Mouse (Mus musculus) naive thymus-derived CD4-positive, alpha-beta T cell, adult 2 months (primary cell): ENCODE data around the gene Ear1.
"Not testable (repeated sequence)": the region's sequence is repeated elsewhere in the genome, so short reads cannot be mapped to it uniquely, and the experiment has no call there.

Source experiments
- DNase-seq: peaks from one replicate; pipeline ENCODE4 v3.0.0-alpha.2; 2011; ENCODE audit warnings: low read depth

Ear1 gene

GRCm38 (mm10) chr14:43875417-43875816 is at the start of gene Ear1:
Ear1 (minus strand) TSS chr14:43875517.
- not testable (repeated sequence) for DNase-seq

DNA sequence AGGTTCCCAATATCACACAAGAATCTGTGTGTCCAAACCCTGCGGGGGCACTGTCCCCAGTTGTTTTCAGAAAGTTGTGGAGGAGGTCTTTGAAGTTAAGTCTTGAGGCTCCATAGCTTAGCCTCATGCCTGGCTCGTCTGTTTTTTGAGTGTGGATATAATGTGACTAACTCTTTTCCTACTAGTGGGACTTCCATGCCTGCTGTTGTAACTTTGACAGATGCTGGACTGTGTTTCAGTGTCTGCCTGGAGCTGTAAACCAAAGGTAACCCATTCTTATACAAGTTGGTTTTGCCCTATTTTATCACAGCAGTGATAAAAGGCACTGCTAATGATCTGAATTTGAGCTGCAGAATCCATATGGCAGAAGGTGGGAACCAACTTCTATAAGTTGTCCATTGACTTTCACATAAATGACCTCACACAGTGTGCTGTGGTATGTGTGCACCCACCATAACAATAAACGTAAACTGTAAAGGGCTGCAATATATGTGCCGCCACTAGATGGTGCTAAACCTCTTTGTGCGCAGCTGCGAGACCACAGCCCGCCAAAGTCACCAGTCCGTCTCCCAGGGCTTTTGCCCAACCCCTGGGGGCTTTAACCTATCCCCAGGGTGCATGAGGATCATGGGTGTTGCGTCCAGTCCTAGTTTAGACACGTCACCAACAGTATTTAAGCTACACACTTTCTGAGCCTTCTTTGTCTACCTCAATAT is 49.5 kb upstream of the Ear1 start, which contains the start of gene Gm8113:
Gm8113 (plus strand) TSS at position 703 of the 716 bp plus-strand sequence.
- peak; percentile 76 for DNase-seq

DNA sequence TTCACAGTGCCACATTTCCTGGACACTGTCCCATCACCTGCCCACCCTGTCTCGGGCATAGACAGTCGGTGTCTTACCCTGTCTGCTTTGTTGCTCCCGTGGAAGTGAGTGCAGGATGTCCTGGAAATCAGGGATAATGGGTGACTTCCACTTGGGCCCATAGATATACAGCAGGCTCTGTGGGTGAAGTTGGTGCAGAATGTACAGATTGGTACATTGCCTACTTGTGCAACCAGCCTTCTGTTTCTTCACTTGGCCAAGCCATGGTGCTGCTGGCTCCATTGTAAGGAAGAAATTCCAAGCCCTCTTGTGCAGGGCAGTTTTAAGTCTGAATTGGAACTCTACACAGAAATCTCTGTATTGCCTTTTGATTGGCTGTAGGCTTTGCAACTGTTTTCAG is 48.1 kb upstream of the Ear1 start, which contains the start of gene Ear10:
Ear10 (minus strand) TSS at position 101 of the 400 bp plus-strand sequence.
- not testable (repeated sequence) for DNase-seq

GRCm38 (mm10) chr14:43918214-43918613 is 42.9 kb upstream of the Ear1 start:
- DNase-seq: not testable (repeated sequence)

DNA sequence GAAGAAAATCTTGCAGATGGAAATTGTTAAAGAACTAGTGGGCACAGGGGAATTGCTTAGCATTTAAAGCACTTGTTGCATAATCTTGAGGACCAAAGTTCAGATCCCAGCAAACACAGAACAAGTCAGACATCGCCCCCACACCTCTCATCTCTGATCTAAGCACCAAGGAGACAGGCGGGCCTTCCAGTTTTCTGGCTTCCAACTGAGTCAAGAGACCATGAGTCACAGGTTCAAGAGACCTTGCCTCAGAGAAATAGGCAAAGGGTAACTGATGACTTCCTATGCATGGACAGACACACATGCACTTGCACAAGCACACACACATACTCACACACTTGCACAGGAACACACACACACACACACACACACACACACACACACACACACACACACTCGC is 23.3 kb upstream of the Ear1 start:
- DNase-seq: not testable (repeated sequence)

DNA sequence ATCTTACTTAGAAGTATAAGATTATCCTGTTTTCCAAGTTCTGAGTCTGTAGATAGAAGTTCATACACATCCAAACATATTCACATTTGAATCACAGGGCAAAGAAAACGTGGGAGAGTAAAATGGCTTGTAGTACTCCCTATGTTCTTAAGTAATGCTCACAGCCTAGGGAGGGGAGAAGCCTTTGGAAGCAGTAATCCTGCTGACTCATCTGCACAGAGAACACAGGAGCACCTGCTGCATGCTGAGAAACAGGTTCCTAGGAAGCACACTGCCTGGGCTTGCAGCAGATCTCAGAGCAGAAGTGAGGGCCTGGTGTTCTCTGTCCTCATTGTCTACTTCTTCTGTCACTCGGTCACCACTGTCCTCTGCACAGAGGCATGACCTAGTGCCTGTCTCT is 20.0 kb upstream of the Ear1 start:
- not testable (repeated sequence) for DNase-seq

GRCm38 (mm10) chr14:43891288-43891687 is 16.0 kb upstream of the Ear1 start:
- DNase-seq: not testable (repeated sequence)

- DNase-seq: not testable (repeated sequence)
Measured at GRCm38 (mm10) chr14:43886235-43886634, 10.9 kb upstream of the Ear1 start.

DNA sequence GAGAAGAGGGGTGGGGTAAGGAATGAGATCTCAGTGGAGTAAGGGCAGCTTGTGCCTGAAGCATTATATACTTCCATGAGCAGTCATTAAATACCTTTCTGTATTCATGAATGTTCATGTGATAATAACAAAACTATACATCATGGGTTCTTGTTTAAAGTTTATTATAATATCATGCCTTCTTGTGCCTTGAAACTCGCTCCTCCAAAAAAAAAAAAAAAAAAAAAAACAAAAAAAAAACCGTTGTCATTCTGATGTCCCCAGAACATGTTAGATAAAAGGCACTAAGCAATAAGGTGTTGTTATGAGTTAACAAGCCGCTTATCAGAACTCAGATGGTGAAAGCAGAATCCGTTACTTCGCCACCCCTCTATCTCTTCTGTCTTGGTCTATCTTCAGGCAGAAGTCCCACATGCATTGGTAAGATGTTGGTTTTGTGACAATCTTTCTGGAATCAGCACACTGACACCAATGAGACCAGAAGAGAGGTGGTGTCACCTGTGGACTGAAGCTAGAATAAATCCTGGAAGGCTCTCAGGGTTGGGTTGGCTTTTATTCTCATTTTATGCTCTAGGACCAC is 4.7 kb upstream of the Ear1 start:
- not testable (repeated sequence) for DNase-seq

DNA sequence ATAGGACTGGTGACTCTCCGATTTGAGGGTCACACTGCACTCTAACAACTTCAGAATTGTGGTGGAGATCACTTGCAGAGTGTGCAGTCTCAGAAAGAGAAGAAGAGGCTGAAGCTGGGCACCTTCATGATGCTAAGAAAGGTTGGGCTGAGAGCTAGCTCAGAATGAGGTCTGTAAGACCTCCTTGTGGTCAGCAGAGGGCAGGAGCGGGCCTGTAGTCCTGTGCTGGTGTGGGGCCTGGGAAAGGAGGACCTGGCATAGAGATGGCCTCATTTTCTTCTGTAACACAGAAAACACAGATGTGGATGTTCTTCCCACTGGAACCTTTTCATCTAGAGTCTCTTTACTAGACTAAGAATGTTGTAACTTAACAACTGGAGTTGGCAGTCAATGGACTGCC is 2.5 kb upstream of the Ear1 start:
- not testable (repeated sequence) for DNase-seq

DNA sequence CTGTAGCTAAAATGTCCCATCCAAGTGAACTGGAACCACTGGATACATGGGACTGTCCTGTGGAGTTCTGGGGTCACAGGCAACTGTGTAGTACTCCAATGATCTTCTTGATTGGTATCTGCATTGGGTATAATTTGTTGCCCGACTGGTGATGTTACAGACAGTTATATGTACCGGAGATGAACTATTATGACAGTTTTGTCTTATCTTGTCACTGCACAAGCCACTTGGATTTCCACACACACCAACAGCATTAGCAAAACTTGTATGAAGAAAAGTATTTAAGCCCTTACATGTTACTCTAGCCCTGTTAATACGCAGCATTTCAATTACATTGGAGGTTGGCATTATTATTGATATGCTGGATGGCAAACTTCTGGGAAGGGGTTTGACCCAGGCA is 455 bp downstream of the Ear1 start:
- not testable (repeated sequence) for DNase-seq

- DNase-seq: not testable (repeated sequence)
Measured at GRCm38 (mm10) chr14:43860522-43860921, 14.8 kb downstream of the Ear1 start.

DNA sequence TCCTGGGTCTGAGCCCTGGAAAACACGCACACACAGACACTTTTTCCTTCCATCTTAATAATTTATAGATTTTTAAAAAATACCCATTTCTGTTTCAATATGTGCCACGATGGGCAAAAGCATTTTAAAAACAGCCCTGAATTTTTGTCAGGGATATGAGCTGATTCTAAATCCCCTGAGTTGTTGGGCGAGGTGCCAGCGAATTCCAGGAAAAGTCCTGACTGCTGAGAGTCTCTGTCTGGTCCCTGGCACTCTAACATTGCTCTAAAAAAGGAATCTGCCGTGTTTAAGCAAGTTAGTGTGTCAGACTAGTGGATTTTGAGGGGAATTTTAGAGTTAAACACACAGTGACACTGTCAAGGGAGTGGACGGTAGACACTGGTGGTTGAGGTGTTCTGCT is 15.9 kb downstream of the Ear1 start:
- not testable (repeated sequence) for DNase-seq

- DNase-seq: not testable (repeated sequence)
Measured at GRCm38 (mm10) chr14:43843949-43844573, 31.3 kb downstream of the Ear1 start.

GRCm38 (mm10) chr14:43840976-43841375 is 34.3 kb downstream of the Ear1 start:
- DNase-seq: not testable (repeated sequence)

GRCm38 (mm10) chr14:43835366-43835765 is 40.0 kb downstream of the Ear1 start:
- not testable (repeated sequence) for DNase-seq

GRCm38 (mm10) chr14:43830385-43830784 is 44.9 kb downstream of the Ear1 start:
- DNase-seq: not testable (repeated sequence)

DNA sequence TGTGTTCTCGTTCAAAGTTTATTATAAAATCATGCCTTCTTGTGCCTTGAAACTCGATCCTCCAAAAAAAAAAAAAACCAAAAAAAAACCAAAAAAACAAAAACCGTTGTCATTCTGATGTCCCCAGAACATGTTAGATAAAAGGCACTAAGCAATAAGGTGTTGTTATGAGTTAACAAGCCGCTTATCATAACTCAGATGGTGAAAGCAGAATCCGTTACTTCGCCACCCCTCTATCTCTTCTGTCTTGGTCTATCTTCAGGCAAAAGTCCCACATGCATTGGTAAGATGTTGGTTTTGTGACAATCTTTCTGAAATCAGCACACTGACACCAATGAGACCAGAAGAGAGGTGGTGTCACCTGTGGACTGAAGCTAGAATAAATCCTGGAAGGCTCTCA is 51.1 kb downstream of the Ear1 start:
- not testable (repeated sequence) for DNase-seq

GRCm38 (mm10) chr14:43821869-43822268 is 53.4 kb downstream of the Ear1 start:
- not testable (repeated sequence) for DNase-seq

DNA sequence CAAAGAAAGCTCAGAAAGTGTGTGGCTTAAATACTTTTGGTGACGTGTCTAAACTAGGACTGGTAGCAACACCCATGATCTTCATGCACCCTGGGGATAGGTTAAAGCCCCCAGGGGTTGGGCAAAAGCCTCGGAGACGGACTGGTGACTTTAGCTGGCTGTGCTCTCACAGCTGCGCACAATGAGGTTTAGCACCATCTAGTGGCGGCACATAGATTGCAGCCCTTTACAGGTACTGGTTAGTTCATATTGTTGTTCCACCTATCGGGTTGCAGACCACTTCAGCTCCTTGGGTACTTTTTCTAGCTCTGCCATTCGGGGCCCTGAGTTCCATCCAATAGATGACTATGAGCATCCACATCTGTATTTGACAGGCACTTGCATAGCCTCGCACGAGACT is 62.9 kb downstream of the Ear1 start:
- DNase-seq: peak; percentile 7

DNA sequence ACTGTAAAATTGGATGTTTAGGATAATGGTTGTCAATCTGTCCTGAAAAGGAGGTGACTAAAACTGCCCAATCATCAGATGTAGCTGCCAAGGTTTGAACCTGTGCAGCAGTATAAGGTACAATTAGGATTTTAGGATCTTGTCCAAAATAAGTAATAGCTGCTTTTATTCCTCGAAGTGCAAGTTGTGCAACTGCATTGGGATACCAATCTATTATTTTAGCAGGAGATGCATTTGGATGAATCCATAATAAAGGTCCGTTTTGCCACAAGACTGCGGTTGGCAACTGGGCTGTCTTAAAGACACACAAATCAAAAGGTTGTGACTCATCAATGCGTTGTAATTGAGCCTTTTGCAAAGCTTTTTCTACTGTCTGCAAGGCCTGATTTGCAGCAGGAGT is 67.2 kb downstream of the Ear1 start:
- not testable (repeated sequence) for DNase-seq

- not testable (repeated sequence) for DNase-seq
Measured at GRCm38 (mm10) chr14:43804435-43804834, 70.9 kb downstream of the Ear1 start.
